Mouse (Mus musculus) C2C12 (cell line): ENCODE data around the gene Arhgap32. TPM values are rescaled to one million over a fixed set of nuclear protein-coding genes. Genes with fewer than 3 reads are reported as not detected.
A peak's percentile ranks its signal among the peaks of the same experiment; 100 is the strongest.
"Not testable (repeated sequence)": the region's sequence is repeated elsewhere in the genome, so short reads cannot be mapped to it uniquely, and the experiment has no call there.

Experiments
- H3K27me3 ChIP-seq: one replicate; pipeline ENCODE4 v1.6.1; 2011; ENCODE audit not compliant: control insufficient read depth, insufficient read depth, insufficient read length
- H3K36me3 ChIP-seq: one replicate; pipeline ENCODE4 v1.6.1; 2011; ENCODE audit not compliant: control insufficient read depth, insufficient read depth
- H3K4me3 ChIP-seq: one replicate; pipeline ENCODE4 v1.5.1; 2011; ENCODE audit warnings: mild to moderate bottlenecking, control low read depth; ENCODE audit not compliant: poor library complexity, insufficient read depth, severe bottlenecking
- H3K79me2 ChIP-seq: one replicate; pipeline ENCODE4 v1.6.1; 2011; ENCODE audit not compliant: control insufficient read depth, insufficient read depth
- H3K79me3 ChIP-seq: one replicate; pipeline ENCODE4 v1.6.1; 2011; ENCODE audit warnings: low read depth, control low read depth
- H3ac ChIP-seq: one replicate; pipeline ENCODE3; 2011; ENCODE audit warnings: low read depth; ENCODE audit not compliant: control insufficient read depth, insufficient read length
- CEBPB ChIP-seq: IDR thresholded peaks from one replicate; pipeline ENCODE4 v1.6.1; 2011; ENCODE audit warnings: low read depth, mild to moderate bottlenecking, control low read depth, moderate library complexity
- CTCF ChIP-seq: IDR thresholded peaks from one replicate; pipeline ENCODE4 v1.5.1; 2011; ENCODE audit not compliant: control insufficient read depth, insufficient read depth, insufficient read length
- FOSL1 ChIP-seq: IDR thresholded peaks from one replicate; pipeline ENCODE4 v1.8.0; 2011; ENCODE audit warnings: mild to moderate bottlenecking, low read length; ENCODE audit not compliant: poor library complexity, insufficient read depth, severe bottlenecking
- MAX ChIP-seq: IDR thresholded peaks from one replicate; pipeline ENCODE4 v1.6.1; 2011; ENCODE audit warnings: mild to moderate bottlenecking, control low read depth
- MYOD1 ChIP-seq: IDR thresholded peaks from one replicate; pipeline ENCODE4 v1.6.1; 2011; ENCODE audit warnings: low read depth; ENCODE audit not compliant: control insufficient read depth, insufficient read length
- MYOG ChIP-seq: IDR thresholded peaks from one replicate; pipeline ENCODE4 v1.6.1; 2011; ENCODE audit not compliant: control insufficient read depth, insufficient read length; ENCODE audit errors: extremely low read depth
- USF1 ChIP-seq: IDR thresholded peaks from one replicate; pipeline ENCODE4 v1.6.1; 2011; ENCODE audit warnings: low read depth, mild to moderate bottlenecking, control low read depth, moderate library complexity
- polyA plus RNA-seq: library from polyadenylated mRNA; unstranded; fragments of >200 nt; fragmentation: generic; extraction: Trizol; gene quantifications from one replicate; pipeline ENCODE4 v1.2.1, GENCODE M21; 2012; ENCODE audit warnings: missing spikeins

The Arhgap32 gene
- polyA plus RNA-seq, 1 experiment: 2.6 TPM

GRCm38 (mm10) chr9:32154727-32155371 lies 38.9 kb downstream of the Arhgap32 start:
- Histone ChIP-seq H3K36me3 (no peaks in the 10 kb centered on the region), H3K79me3 (no peaks in the 10 kb centered on the region), H3K79me2 (no peaks in the 10 kb centered on the region), H3K27me3 (no peaks in the 10 kb centered on the region), H3ac (no peak overlapping the region), H3K4me3 (no peak overlapping the region)
- TF ChIP-seq MYOD1: no peak
- no peak for TF ChIP-seq FOSL1
- TF ChIP-seq CEBPB: no peak
- TF ChIP-seq CTCF: no peak
- TF ChIP-seq MYOG: no peak
- no peak for TF ChIP-seq USF1
- no peak for TF ChIP-seq MAX

- no peaks in the 10 kb centered on the region for H3K36me3 ChIP-seq
- H3K79me2 ChIP-seq: no peaks in the 10 kb centered on the region
- no peak overlapping the region for H3ac ChIP-seq
- H3K27me3 ChIP-seq: no peaks in the 10 kb centered on the region
- H3K79me3 ChIP-seq: no peaks in the 10 kb centered on the region
- no peak for TF ChIP-seq MAX
- TF ChIP-seq USF1: no peak
- TF ChIP-seq MYOD1: no peak
- no peak for TF ChIP-seq CEBPB
- no peak for TF ChIP-seq MYOG
- TF ChIP-seq CTCF: no peak
- no peak for TF ChIP-seq FOSL1
- no peak overlapping the region for H3K4me3 ChIP-seq
Measured at GRCm38 (mm10) chr9:32156706-32157105, 40.8 kb downstream of the Arhgap32 start.

GRCm38 (mm10) chr9:32157201-32157600 lies 41.3 kb downstream of the Arhgap32 start:
- TF ChIP-seq CTCF: no peak
- TF ChIP-seq MYOD1: no peak
- no peak for TF ChIP-seq CEBPB
- TF ChIP-seq FOSL1: no peak
- TF ChIP-seq MYOG: no peak
- no peak overlapping the region for H3K4me3 ChIP-seq
- H3K79me3 ChIP-seq: no peaks in the 10 kb centered on the region
- no peaks in the 10 kb centered on the region for H3K79me2 ChIP-seq
- no peaks in the 10 kb centered on the region for H3K27me3 ChIP-seq
- H3ac ChIP-seq: no peak overlapping the region
- H3K36me3 ChIP-seq: no peaks in the 10 kb centered on the region

- no peaks in the 10 kb centered on the region for H3K36me3 ChIP-seq
- no peak overlapping the region for H3K4me3 ChIP-seq
- no peaks in the 10 kb centered on the region for H3K27me3 ChIP-seq
- peak; percentile 82 for TF ChIP-seq CTCF
- TF ChIP-seq MAX: no peak
- no peak overlapping the region for H3ac ChIP-seq
- no peaks in the 10 kb centered on the region for H3K79me2 ChIP-seq
- no peaks in the 10 kb centered on the region for H3K79me3 ChIP-seq
Measured at GRCm38 (mm10) chr9:32158837-32159543, 43.1 kb downstream of the Arhgap32 start.

- Histone ChIP-seq H3K27me3 (no peaks in the 10 kb centered on the region), H3K79me2 (no peaks in the 10 kb centered on the region), H3K79me3 (no peaks in the 10 kb centered on the region), H3K36me3 (no peaks in the 10 kb centered on the region), H3K4me3 (no peak overlapping the region), H3ac (no peak overlapping the region)
- TF ChIP-seq MAX: no peak
Measured at GRCm38 (mm10) chr9:32159724-32160123, 43.8 kb downstream of the Arhgap32 start.

GRCm38 (mm10) chr9:32162792-32163191 lies 46.9 kb downstream of the Arhgap32 start:
- Histone ChIP-seq H3K79me3 (no peaks in the 10 kb centered on the region), H3K36me3 (no peaks in the 10 kb centered on the region), H3K79me2 (no peaks in the 10 kb centered on the region), H3K27me3 (no peaks in the 10 kb centered on the region), H3ac (no peak overlapping the region), H3K4me3 (no peak overlapping the region)
- TF ChIP-seq USF1: no peak
- no peak for TF ChIP-seq MYOD1
- no peak for TF ChIP-seq MYOG
- TF ChIP-seq FOSL1: no peak
- TF ChIP-seq CTCF: no peak
- no peak for TF ChIP-seq MAX
- no peak for TF ChIP-seq CEBPB

- H3K79me2 ChIP-seq, H3ac ChIP-seq, H3K27me3 ChIP-seq, H3K36me3 ChIP-seq, H3K79me3 ChIP-seq, H3K4me3 ChIP-seq: not testable (repeated sequence)
Measured at GRCm38 (mm10) chr9:32163820-32164219, 47.9 kb downstream of the Arhgap32 start.
